Mouse (Mus musculus) liver, adult 2 months (tissue): ENCODE data around the gene 5730522E02Rik. TPM values are rescaled to one million over a fixed set of nuclear protein-coding genes. Genes with fewer than 3 reads are reported as not detected.
A peak's percentile ranks its signal among the peaks of the same experiment; 100 is the strongest.

ENCODE experiments used
- DNase-seq: peaks from one replicate; pipeline ENCODE4 v3.0.0-alpha.2; 2011; ENCODE audit warnings: low read depth, low spot score; ENCODE audit errors: extremely low read depth
- H3K27ac ChIP-seq: fragments of 200-500 bp; replicated peaks from 2 replicates; pipeline ENCODE4 v1.5.1; 2012; ENCODE audit warnings: low read depth, mild to moderate bottlenecking, control low read depth, inconsistent platforms, low read length; ENCODE audit not compliant: insufficient read depth
- H3K27me3 ChIP-seq: fragments of 200-500 bp; 2 replicates; pipeline ENCODE4 v1.6.1; 2012; ENCODE audit warnings: mild to moderate bottlenecking, moderate library complexity, low read length, inconsistent platforms; ENCODE audit not compliant: control insufficient read depth, insufficient read depth
- H3K36me3 ChIP-seq: fragments of 200-500 bp; 2 replicates; pipeline ENCODE4 v1.6.1; 2012; ENCODE audit warnings: low read length, inconsistent platforms; ENCODE audit not compliant: control insufficient read depth, insufficient read depth
- H3K4me1 ChIP-seq: fragments of 200-500 bp; 2 replicates; pipeline ENCODE4 v1.6.1; 2011; ENCODE audit warnings: low read length; ENCODE audit not compliant: control insufficient read depth, insufficient read depth
- H3K4me3 ChIP-seq: fragments of 200-500 bp; 2 replicates; pipeline ENCODE4 v1.5.1; 2011; ENCODE audit warnings: low read depth, mild to moderate bottlenecking, control low read depth, low read length, moderate library complexity; ENCODE audit not compliant: insufficient read depth
- H3K79me2 ChIP-seq: fragments of 200-500 bp; 2 replicates; pipeline ENCODE4 v1.6.1; 2012; ENCODE audit warnings: inconsistent platforms, mild to moderate bottlenecking, low read length, moderate library complexity; ENCODE audit not compliant: control insufficient read depth, insufficient read depth
- H3K9ac ChIP-seq: fragments of 200-500 bp; 2 replicates; pipeline ENCODE4 v1.6.1; 2012; ENCODE audit warnings: low read depth, mild to moderate bottlenecking, control low read depth, inconsistent platforms, low read length
- CTCF ChIP-seq: fragments of 200-500 bp; IDR thresholded peaks from 2 replicates; pipeline ENCODE4 v1.5.1; 2011; ENCODE audit warnings: low read depth, low read length, control low read depth
- POLR2A ChIP-seq: fragments of 200-500 bp; IDR thresholded peaks from 2 replicates; pipeline ENCODE4 v1.6.1; 2011; ENCODE audit warnings: low read length, control low read depth; ENCODE audit not compliant: insufficient read depth; ENCODE audit errors: extremely low read depth
- WGBS: fragments of 180-500 bp; shearing (Covaris S2); methylation state at CpG from one replicate; pipeline ENCODE4 v1.1.7; 2018; 5-methylcytosine and 5-hydroxymethylcytosine counted together
- polyA plus RNA-seq: library from polyadenylated mRNA; depleted of rRNA; stranded (reverse); fragments of >200 nt; gene quantifications from 2 replicates; pipeline ENCODE4 v1.2.3, GENCODE M21; 2012
- total RNA-seq: library from RNA; depleted of rRNA; stranded (reverse); fragments of >200 nt; gene quantifications from 2 replicates; pipeline ENCODE4 v1.2.3, GENCODE M21; 2014

5730522E02Rik gene
- total and polyA plus RNA-seq, 2 experiments: 0.16 to 0.83 TPM

GRCm38 (mm10) chr11:26202842-26203241 lies 7.7 kb downstream of the 5730522E02Rik start:
- Histone ChIP-seq H3K27me3 (no peaks in the 10 kb centered on the region), H3K9ac (no peak overlapping the region), H3K27ac (no peak overlapping the region), H3K4me3 (no peak overlapping the region), H3K79me2 (no peaks in the 10 kb centered on the region), H3K36me3 (no peaks in the 10 kb centered on the region), H3K4me1 (peaks cover 2% of the 10 kb centered on the region; the same call in 1 of the 2 replicates)
- 70% methylated on average over 5 of the region's 5 CpGs for WGBS
- TF ChIP-seq CTCF: no peak
- TF ChIP-seq POLR2A: no peak
- peak; percentile 66 for DNase-seq

DNA sequence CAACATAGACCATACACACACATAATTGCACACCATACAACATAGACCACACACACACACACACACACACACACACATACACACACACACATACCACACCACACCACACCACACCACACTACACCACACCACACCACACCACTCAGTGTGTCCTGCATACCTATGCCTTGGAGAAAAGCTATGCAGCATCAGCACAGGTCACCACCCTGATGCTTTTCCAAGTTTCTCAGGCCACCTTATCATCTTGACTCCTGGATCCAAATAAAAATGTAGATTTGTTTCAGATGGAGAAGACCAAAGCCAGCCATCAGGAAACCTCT lies 8.8 kb downstream of the 5730522E02Rik start:
- Histone ChIP-seq H3K36me3 (no peaks in the 10 kb centered on the region), H3K27ac (no peak overlapping the region), H3K79me2 (no peaks in the 10 kb centered on the region), H3K9ac (no peak overlapping the region), H3K4me1 (peaks cover 2% of the 10 kb centered on the region; the same call in 1 of the 2 replicates), H3K4me3 (no peak overlapping the region), H3K27me3 (no peaks in the 10 kb centered on the region)
- TF ChIP-seq CTCF (no peak), POLR2A (no peak)
- no peak for DNase-seq

DNA sequence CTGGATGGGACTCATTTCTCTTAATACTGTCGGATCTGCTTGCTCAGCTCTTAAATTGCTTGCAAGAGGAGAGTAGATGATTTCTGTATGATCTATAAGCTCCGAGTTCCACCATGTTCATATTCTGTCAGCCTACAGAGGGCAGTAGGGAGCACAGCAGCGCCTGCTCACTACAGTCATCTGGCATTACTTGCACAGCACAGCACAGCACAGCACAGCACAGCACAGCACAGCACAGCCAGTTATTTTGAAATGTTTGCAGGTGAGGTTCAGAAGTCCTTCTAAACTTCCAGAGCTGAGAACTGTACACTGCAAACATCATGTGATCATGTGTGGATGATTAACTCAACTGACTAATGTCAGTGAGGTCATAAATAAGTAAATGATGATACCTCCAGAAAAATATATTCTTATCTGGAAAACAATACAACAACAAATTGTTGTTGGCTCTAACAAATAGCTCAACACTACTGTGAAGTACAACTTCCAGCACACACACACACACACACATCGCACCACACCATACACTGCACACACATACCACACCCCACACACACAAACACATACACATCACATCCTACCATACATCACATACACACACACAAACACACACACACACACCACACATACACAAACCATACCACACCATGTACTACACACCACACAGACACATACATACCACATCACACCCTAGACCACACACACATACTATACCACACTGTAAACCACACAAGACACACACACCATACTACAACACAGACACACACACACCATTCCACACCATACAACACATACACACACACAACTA lies 9.4 kb downstream of the 5730522E02Rik start:
- no peak overlapping the region for H3K4me3 ChIP-seq
- 0 out of 2 replicates have a peak overlapping the region, but pooled peaks have one; percentile 14 for H3K27ac ChIP-seq
- no peaks in the 10 kb centered on the region for H3K36me3 ChIP-seq
- no peaks in the 10 kb centered on the region for H3K79me2 ChIP-seq
- H3K27me3 ChIP-seq: no peaks in the 10 kb centered on the region
- H3K9ac ChIP-seq: no peak overlapping the region
- WGBS: 34% methylated on average over 4 of the region's 4 CpGs
- no peak for TF ChIP-seq POLR2A
- TF ChIP-seq CTCF: peak; percentile 85
- H3K4me1 ChIP-seq: peaks cover 2% of the 10 kb centered on the region; the same call in 1 of the 2 replicates
- DNase-seq: peak; percentile 94

DNA sequence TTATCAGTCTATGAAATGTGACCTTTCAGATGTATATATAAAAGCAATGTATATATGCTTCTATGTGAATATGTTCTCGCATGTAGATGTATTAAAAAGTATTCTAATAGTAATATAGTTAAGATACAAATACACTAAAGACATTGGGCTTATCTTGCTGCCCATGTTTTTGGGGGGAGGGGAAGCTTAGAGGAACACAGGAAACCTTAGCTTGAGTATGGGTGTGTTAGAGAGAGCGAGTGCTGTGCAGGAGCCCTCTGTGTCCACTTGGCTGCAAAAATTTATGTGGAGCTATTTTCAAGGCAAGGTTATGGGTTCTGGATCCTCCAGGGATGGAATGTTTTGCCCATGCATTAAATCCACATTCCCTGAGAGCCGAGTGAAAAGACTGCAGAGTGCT lies 15.1 kb downstream of the 5730522E02Rik start:
- Histone ChIP-seq H3K27me3 (no peaks in the 10 kb centered on the region), H3K4me1 (no peaks in the 10 kb centered on the region; the same call in 1 of the 2 replicates), H3K79me2 (no peaks in the 10 kb centered on the region), H3K36me3 (no peaks in the 10 kb centered on the region), H3K27ac (no peak overlapping the region), H3K9ac (no peak overlapping the region), H3K4me3 (no peak overlapping the region)
- DNase-seq: no peak
- TF ChIP-seq CTCF (no peak), POLR2A (no peak)
- WGBS: 89% methylated on average over 3 of the region's 3 CpGs

- Histone ChIP-seq H3K27me3 (no peaks in the 10 kb centered on the region), H3K79me2 (no peaks in the 10 kb centered on the region), H3K4me1 (no peaks in the 10 kb centered on the region; the same call in 1 of the 2 replicates), H3K27ac (no peak overlapping the region), H3K36me3 (no peaks in the 10 kb centered on the region), H3K4me3 (no peak overlapping the region), H3K9ac (no peak overlapping the region)
- 95% methylated on average over 3 of the region's 3 CpGs for WGBS
- no peak for DNase-seq
- TF ChIP-seq CTCF: no peak
- no peak for TF ChIP-seq POLR2A
Observed at GRCm38 (mm10) chr11:26187231-26187967, 23.2 kb downstream of the 5730522E02Rik start.
